Mouse (Mus musculus) liver, embryonic 14.5 days (tissue): ENCODE measurements at regions not wholly inside any gene's neighbourhood (a gene's known extent, or its start where the extent isn't known, plus 50 kb on each side); places are given as distances from the start of the nearest gene placed in this dataset.

Source experiments
- CTCF ChIP-seq: IDR thresholded peaks from 2 replicates; pipeline ENCODE4 v1.5.1; 2016; ENCODE audit warnings: antibody characterized with exemption, low read depth, control low read depth
- EP300 ChIP-seq: IDR thresholded peaks from 2 replicates; pipeline ENCODE4 v1.6.1; 2016; ENCODE audit warnings: antibody characterized with exemption, low read depth

DNA sequence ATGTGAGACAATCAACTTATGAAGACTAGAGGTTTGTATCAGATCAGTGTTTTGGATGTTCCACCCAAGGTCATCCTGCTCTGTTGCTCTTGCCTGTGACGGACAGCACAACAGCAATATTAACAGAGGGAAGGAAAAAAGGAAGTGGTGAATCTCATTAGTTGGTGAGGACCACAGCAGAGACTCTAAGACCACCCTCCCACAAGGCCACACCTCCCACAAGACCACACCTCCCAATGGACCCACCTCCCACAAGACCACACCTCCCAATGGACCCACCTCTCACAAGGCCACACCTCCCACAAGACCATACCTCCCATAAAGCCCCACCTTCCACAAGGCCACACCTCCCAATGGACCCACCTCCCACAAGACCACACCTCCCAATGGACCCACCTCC lies 126.7 kb downstream of the Gm26897 start:
- TF ChIP-seq EP300 (no peak), CTCF (no peak)
